Mouse (Mus musculus) hindbrain, embryonic 13.5 days (tissue): ENCODE data around the gene Tmco5. TPM values are rescaled to one million over a fixed set of nuclear protein-coding genes. Genes with fewer than 3 reads are reported as not detected.

Experiments used
- ATAC-seq: fragments of 200-750 bp; cut with Nextera tagmentation; 2 replicates; pipeline ENCODE4 v1.8.0; 2017; ENCODE audit warnings: moderate TSS enrichment; ENCODE audit not compliant: low FRiP score
- H3K27ac ChIP-seq: fragments of 300-500 bp; sonication (generic); 2 replicates; pipeline ENCODE4 v1.5.1; 2015; ENCODE audit warnings: inconsistent platforms, mild to moderate bottlenecking, moderate library complexity
- H3K27me3 ChIP-seq: fragments of 300-500 bp; sonication (generic); 2 replicates; pipeline ENCODE4 v1.6.1; 2015; ENCODE audit warnings: mild to moderate bottlenecking, inconsistent platforms
- H3K36me3 ChIP-seq: fragments of 300-500 bp; sonication (generic); 2 replicates; pipeline ENCODE4 v1.6.1; 2015; ENCODE audit warnings: mild to moderate bottlenecking, inconsistent platforms
- H3K4me1 ChIP-seq: fragments of 300-500 bp; sonication (generic); replicated peaks from 2 replicates; pipeline ENCODE4 v1.6.1; 2015; ENCODE audit warnings: inconsistent platforms
- H3K4me2 ChIP-seq: fragments of 300-500 bp; sonication (generic); 2 replicates; pipeline ENCODE4 v1.6.1; 2015; ENCODE audit warnings: inconsistent platforms, mild to moderate bottlenecking, moderate library complexity
- H3K4me3 ChIP-seq: fragments of 300-500 bp; sonication (generic); 2 replicates; pipeline ENCODE4 v1.5.1; 2015; ENCODE audit warnings: mild to moderate bottlenecking, inconsistent platforms
- H3K9ac ChIP-seq: fragments of 300-500 bp; sonication (generic); 2 replicates; pipeline ENCODE4 v1.6.1; 2015; ENCODE audit warnings: mild to moderate bottlenecking, inconsistent platforms
- H3K9me3 ChIP-seq: fragments of 300-500 bp; sonication (generic); 2 replicates; pipeline ENCODE4 v1.6.1; 2016; ENCODE audit warnings: inconsistent platforms
- WGBS: fragments of 180-500 bp; shearing (Covaris S2); methylation state at CpG from one replicate; pipeline ENCODE4 v1.1.7; 2015; 5-methylcytosine and 5-hydroxymethylcytosine counted together
- polyA plus RNA-seq: library from polyadenylated mRNA; unstranded; fragments of >200 nt; fragmentation: Nextera tagmentation; extraction: Ambion mirVana; gene quantifications from 2 replicates; pipeline ENCODE4 v1.2.1, GENCODE M21; 2015

Gene Tmco5
- polyA plus RNA-seq, result not detected in 2 replicates

GRCm38 (mm10) chr2:116878391-116878790 lies at the start of gene Tmco5:
Gene Tmco5, plus strand, starts transcription at chr2:116878691.
- Histone ChIP-seq H3K9ac (no peak within 1 kb of the TSS), H3K4me1 (peaks cover 8% of the 10 kb centered on the region), H3K4me2 (no peak within 1 kb of the TSS), H3K4me3 (no peak within 1 kb of the TSS), H3K9me3 (no peaks in the 10 kb centered on the region), H3K36me3 (no peaks in the 10 kb centered on the region), H3K27me3 (no peaks in the 10 kb centered on the region), H3K27ac (no peak within 1 kb of the TSS)
- ATAC-seq, result no peak
- 94% methylated on average over 3 of the region's 3 CpGs for WGBS

GRCm38 (mm10) chr2:116831863-116832262 lies 46.6 kb upstream of the Tmco5 start:
- no peak for ATAC-seq
- no peak overlapping the region for H3K4me2 ChIP-seq
- no peaks in the 10 kb centered on the region for H3K9me3 ChIP-seq
- H3K27ac ChIP-seq, result no peak overlapping the region
- no peak overlapping the region for H3K4me3 ChIP-seq
- no peak overlapping the region for H3K9ac ChIP-seq
- WGBS, result 78% methylated on average over 11 of the region's 11 CpGs
- H3K36me3 ChIP-seq, result no peaks in the 10 kb centered on the region
- no peaks in the 10 kb centered on the region for H3K4me1 ChIP-seq
- H3K27me3 ChIP-seq, result no peaks in the 10 kb centered on the region

DNA sequence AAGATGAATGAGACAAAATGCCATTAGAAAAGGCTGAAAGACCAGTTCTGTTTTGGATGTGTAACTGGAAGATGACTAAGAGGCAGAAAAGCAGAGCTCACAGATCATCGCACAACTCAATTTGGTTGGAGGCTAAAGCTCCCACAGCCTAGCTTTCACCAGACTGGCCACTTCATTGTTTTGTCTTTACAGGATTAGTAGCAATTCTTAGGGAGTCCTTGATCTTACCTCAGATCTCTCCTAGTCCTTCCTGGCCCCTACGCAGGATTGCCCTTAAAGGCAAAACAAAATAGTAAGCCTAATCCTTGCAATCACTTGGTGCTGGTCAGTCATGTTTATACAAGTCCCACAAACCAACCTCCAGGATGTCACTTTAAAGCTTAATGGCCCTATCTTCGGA lies 40.7 kb upstream of the Tmco5 start:
- no peak for ATAC-seq
- no peaks in the 10 kb centered on the region for H3K9me3 ChIP-seq
- H3K4me2 ChIP-seq, result no peak overlapping the region
- 69% methylated on average over 3 of the region's 3 CpGs for WGBS
- H3K9ac ChIP-seq, result no peak overlapping the region
- 0 out of 2 replicates have a peak, but pooled peaks cover 3% of the 10 kb centered on the region for H3K4me1 ChIP-seq
- H3K27me3 ChIP-seq, result no peaks in the 10 kb centered on the region
- no peak overlapping the region for H3K27ac ChIP-seq
- no peak overlapping the region for H3K4me3 ChIP-seq
- H3K36me3 ChIP-seq, result no peaks in the 10 kb centered on the region

DNA sequence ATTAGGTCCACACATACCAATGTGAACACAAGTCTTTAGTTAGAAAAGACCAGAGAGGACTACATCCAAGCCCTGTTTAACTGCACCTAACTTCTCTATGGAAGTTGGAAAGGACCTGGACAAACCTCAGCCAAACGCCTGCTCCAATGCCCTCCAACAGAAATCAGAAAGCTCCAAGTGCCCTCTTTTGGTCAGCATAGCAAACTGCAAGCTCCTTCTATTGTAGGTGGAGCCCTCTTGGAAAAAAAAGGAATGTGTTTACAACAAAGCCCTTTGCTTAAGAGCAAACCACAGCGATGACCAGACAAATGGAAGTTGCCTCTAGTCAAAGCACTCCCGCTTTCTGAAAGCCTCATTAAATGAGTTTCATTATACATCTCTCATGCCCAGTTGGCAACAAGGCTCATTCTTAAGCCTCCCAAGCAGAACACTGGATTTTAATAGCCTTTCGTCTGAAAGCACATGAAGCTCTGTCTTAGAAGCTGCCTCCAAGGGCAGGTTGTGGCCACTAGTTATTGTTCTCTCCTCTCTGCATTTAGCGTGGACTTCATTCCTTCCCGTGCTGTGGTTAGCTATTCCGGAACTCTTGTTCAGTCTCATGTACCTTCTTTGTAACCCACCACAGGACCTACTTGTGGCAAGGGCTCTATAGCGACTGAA lies 39.8 kb upstream of the Tmco5 start:
- H3K9me3 ChIP-seq, result no peaks in the 10 kb centered on the region
- 40% methylated on average over 8 of the region's 8 CpGs for WGBS
- no peak overlapping the region for H3K9ac ChIP-seq
- H3K4me3 ChIP-seq, result no peak overlapping the region
- no peaks in the 10 kb centered on the region for H3K27me3 ChIP-seq
- 0 out of 2 replicates have a peak overlapping the region, but pooled peaks have one; percentile 22 for H3K4me2 ChIP-seq
- 0 out of 2 replicates have a peak, but pooled peaks cover 3% of the 10 kb centered on the region for H3K4me1 ChIP-seq
- no peak overlapping the region for H3K27ac ChIP-seq
- peak; percentile 72; the same call in 1 of the 2 replicates for ATAC-seq
- no peaks in the 10 kb centered on the region for H3K36me3 ChIP-seq

DNA sequence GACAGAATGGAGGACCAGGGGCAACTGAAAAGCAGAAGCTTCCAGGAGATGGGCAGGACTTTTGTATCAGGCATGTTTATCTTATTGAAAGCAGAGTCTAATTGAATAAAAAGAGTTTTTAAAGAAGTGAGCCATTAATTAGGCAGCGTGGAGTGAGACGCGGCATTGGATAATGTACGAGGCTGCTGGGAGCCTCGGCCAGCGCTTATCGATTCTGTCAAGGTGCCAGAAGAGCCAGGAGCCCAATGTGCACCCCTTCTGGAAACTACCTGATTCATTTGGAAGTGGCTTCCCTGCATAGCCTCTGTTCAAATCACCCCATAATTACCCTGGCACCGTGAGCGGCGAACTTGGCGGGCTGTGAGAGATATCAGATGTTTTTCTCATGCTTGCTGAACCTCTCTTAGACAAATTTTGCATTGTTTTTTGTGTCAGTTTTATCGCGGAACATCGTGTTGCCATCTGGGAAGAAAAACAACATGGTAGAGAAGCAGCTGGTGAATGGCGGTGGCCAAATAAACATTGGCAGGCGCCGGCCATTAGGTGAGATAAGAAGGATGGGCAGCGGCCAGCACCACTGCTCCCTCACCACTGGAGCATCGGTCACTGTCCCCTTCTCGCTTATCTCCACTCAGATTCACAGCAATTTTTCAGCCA lies 28.4 kb upstream of the Tmco5 start:
- no peak for ATAC-seq
- WGBS, result 83% methylated on average over 20 of the region's 20 CpGs

GRCm38 (mm10) chr2:116851356-116851755 lies 27.1 kb upstream of the Tmco5 start:
- no peak overlapping the region for H3K4me2 ChIP-seq
- 77% methylated on average over 4 of the region's 4 CpGs for WGBS
- no peaks in the 10 kb centered on the region for H3K9me3 ChIP-seq
- ATAC-seq, result no peak
- H3K27ac ChIP-seq, result no peak overlapping the region
- no peaks in the 10 kb centered on the region for H3K36me3 ChIP-seq
- peaks cover 8% of the 10 kb centered on the region; the same call in 1 of the 2 replicates for H3K4me1 ChIP-seq
- no peak overlapping the region for H3K4me3 ChIP-seq
- no peaks in the 10 kb centered on the region for H3K27me3 ChIP-seq
- H3K9ac ChIP-seq, result no peak overlapping the region

More for the DNA sequence above, 28.4 kb upstream of the Tmco5 start:
- H3K27me3 ChIP-seq, result no peaks in the 10 kb centered on the region
- H3K4me3 ChIP-seq, result no peak overlapping the region
- H3K4me2 ChIP-seq, result no peak overlapping the region
- H3K9me3 ChIP-seq, result no peaks in the 10 kb centered on the region
- no peak overlapping the region for H3K27ac ChIP-seq
- H3K36me3 ChIP-seq, result no peaks in the 10 kb centered on the region
- peaks cover 8% of the 10 kb centered on the region; the same call in 1 of the 2 replicates for H3K4me1 ChIP-seq
- no peak overlapping the region for H3K9ac ChIP-seq

DNA sequence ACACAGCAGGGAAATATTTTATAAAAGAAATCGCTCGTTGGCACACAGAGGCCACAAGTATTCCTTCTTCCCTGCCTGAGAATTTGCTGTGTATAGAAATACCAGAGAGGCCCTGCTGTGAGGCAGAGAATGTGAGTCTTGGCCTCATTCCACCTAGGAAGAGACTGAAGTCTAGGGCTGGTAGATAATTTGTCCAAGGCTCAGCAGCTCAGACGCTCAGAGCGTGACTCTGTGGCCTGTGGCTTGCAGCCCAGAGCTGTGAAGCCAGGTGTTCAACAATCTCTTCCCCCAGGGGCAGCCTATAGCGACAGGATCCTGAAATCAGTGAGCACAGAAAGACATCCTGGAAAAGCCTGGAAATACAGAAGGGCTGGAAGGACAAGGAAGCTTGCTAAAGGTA lies 26.2 kb upstream of the Tmco5 start:
- Histone ChIP-seq H3K27me3 (no peaks in the 10 kb centered on the region), H3K4me2 (no peak overlapping the region), H3K4me1 (peaks cover 8% of the 10 kb centered on the region; the same call in 1 of the 2 replicates), H3K36me3 (no peaks in the 10 kb centered on the region), H3K9me3 (no peaks in the 10 kb centered on the region), H3K9ac (no peak overlapping the region), H3K4me3 (no peak overlapping the region), H3K27ac (no peak overlapping the region)
- ATAC-seq, result peak; percentile 49; the same call in 1 of the 2 replicates
- WGBS, result 40% methylated on average over 5 of the region's 5 CpGs

- no peaks in the 10 kb centered on the region for H3K27me3 ChIP-seq
- H3K4me2 ChIP-seq, result no peak overlapping the region
- no peaks in the 10 kb centered on the region for H3K4me1 ChIP-seq
- H3K9ac ChIP-seq, result no peak overlapping the region
- H3K9me3 ChIP-seq, result no peaks in the 10 kb centered on the region
- no peak overlapping the region for H3K4me3 ChIP-seq
- ATAC-seq, result no peak
- no peak overlapping the region for H3K27ac ChIP-seq
- 64% methylated on average over 6 of the region's 6 CpGs for WGBS
- H3K36me3 ChIP-seq, result no peaks in the 10 kb centered on the region
Observed at GRCm38 (mm10) chr2:116858703-116859102, 19.8 kb upstream of the Tmco5 start.

DNA sequence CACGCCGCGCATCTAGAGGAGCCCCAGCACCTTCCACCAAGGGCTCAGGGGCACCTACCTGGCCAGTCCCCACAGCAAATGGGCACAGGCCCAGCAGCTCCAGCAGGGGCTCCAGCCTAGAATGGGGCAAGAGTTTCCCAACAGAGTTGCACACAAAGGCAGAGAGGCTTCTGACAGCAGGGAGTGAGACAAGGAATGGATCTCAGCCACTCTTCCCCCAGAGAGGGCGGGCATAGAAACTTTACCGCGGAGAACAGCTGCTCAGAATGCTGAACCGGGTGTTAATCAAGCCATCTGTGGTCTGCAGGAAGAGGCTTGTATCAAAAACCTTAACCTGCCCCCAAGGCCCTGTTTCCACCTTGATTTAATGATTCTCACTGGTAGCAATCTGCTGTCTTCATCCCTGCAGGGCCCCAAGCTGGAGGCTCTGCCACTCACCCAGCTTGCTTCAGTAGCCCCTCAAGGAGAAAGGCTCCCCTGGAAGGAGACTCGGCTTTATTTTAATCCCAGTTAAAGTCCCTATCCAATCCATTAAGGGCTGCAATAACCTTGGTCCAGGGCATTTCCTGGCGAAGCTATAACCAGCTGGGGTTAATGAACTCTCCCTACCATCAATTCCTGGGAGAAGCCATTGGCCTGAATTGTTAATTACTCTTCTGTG lies 1.4 kb upstream of the Tmco5 start:
- Histone ChIP-seq H3K4me2 (no peak overlapping the region), H3K4me1 (peaks cover 8% of the 10 kb centered on the region), H3K9ac (no peak overlapping the region), H3K27ac (0 out of 2 replicates have a peak overlapping the region, but pooled peaks have one; percentile 12), H3K36me3 (no peaks in the 10 kb centered on the region), H3K4me3 (no peak overlapping the region), H3K9me3 (no peaks in the 10 kb centered on the region), H3K27me3 (no peaks in the 10 kb centered on the region)
- WGBS, result 29% methylated on average over 9 of the region's 9 CpGs
- peak; percentile 43; the same call in 1 of the 2 replicates for ATAC-seq

GRCm38 (mm10) chr2:116879730-116880129 lies 1.2 kb downstream of the Tmco5 start:
- Histone ChIP-seq H3K9me3 (no peaks in the 10 kb centered on the region), H3K4me3 (no peak overlapping the region), H3K27ac (no peak overlapping the region), H3K4me2 (no peak overlapping the region), H3K9ac (no peak overlapping the region), H3K27me3 (no peaks in the 10 kb centered on the region), H3K36me3 (no peaks in the 10 kb centered on the region), H3K4me1 (peaks cover 8% of the 10 kb centered on the region)
- WGBS, result 90% methylated on average over 3 of the region's 3 CpGs
- ATAC-seq, result no peak

DNA sequence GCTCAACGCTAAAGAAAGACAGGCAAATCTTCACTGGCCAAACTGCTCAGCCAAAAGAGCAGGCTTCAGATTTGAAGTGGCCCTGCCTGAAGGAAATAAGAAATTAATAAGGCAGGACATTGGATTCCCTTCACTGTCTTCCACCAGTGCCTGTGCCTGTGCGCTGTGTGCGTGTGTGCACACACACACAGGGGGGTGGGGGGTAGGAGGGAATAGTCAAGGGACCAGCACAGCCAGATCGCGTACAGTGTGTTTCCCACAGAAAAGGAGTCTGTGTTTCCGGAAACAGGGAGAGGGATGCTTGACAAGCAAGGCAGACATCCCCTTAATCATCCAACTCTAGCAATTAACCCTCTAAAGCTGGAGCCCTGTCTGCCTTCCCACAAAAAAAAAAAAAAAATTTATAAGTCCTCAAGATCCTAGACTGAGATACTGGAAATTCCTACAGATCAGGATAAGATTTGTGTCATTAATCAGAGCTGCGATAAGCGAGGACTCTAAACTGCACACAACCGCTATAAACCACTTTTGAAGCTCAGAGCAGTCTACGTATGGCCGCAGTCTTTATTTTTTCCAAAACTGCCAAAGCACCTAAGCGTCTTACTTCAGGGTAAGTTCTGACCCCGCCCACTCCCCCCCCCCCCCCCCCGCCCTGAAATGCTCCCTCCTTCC lies 15.0 kb downstream of the Tmco5 start:
- H3K4me1 ChIP-seq, result peaks cover 4% of the 10 kb centered on the region
- H3K4me3 ChIP-seq, result peak overlapping the region; percentile 38
- ATAC-seq, result peak; percentile 67
- peaks cover 11% of the 10 kb centered on the region; the same call in 1 of the 2 replicates for H3K27me3 ChIP-seq
- H3K36me3 ChIP-seq, result no peaks in the 10 kb centered on the region
- peak overlapping the region; percentile 64 for H3K4me2 ChIP-seq
- 39% methylated on average over 14 of the region's 14 CpGs for WGBS
- H3K27ac ChIP-seq, result no peak overlapping the region
- H3K9ac ChIP-seq, result no peak overlapping the region; the same call in 1 of the 2 replicates
- no peaks in the 10 kb centered on the region for H3K9me3 ChIP-seq

DNA sequence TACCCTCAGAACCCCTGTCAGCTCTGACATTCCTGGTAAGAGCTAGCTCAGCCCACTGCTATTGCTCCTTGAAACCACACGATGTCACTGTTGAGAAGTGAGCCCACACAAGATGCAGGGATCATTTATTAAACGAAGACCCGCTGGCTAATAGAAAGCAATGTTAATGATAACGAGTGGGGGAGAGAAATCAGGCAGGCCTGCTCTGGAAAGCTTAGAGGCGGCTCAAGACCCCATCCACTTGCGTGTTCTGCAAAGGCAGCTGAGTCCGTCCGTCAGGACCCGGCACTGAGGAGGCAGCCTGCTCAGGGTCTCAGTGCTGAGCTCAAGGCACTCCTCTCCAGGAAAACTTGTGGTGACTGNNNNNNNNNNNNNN lies 15.5 kb downstream of the Tmco5 start:
- H3K27me3 ChIP-seq, result peaks cover 13% of the 10 kb centered on the region; the same call in 1 of the 2 replicates
- under 1% methylated on average over 9 of the region's 9 CpGs for WGBS
- H3K4me3 ChIP-seq, result peak overlapping the region; percentile 38
- H3K36me3 ChIP-seq, result no peaks in the 10 kb centered on the region
- H3K4me1 ChIP-seq, result peaks cover 4% of the 10 kb centered on the region
- peak; percentile 86 for ATAC-seq
- no peaks in the 10 kb centered on the region for H3K9me3 ChIP-seq
- peak overlapping the region; percentile 52; the same call in 1 of the 2 replicates for H3K27ac ChIP-seq
- H3K4me2 ChIP-seq, result peak overlapping the region; percentile 64
- peak overlapping the region; percentile 63; the same call in 1 of the 2 replicates for H3K9ac ChIP-seq
